Mouse (Mus musculus) neural tube, embryonic 14.5 days (tissue): ENCODE results near the gene Zbtb38. TPM values are rescaled to one million over a fixed set of nuclear protein-coding genes. Genes with fewer than 3 reads are reported as not detected.

ENCODE experiments used
- ATAC-seq: fragments of 200-750 bp; cut with Nextera tagmentation; 2 replicates; pipeline ENCODE4 v1.8.0; 2017; ENCODE audit warnings: low read depth, mild to moderate bottlenecking, moderate TSS enrichment, moderate library complexity
- H3K27ac ChIP-seq: fragments of 300-500 bp; sonication (generic); 2 replicates; pipeline ENCODE4 v1.5.1; 2014; ENCODE audit warnings: low read depth, mild to moderate bottlenecking, control low read depth, low read length, moderate library complexity, mixed read lengths
- H3K27me3 ChIP-seq: fragments of 300-500 bp; sonication (generic); 2 replicates; pipeline ENCODE4 v1.6.1; 2014; ENCODE audit warnings: low read length; ENCODE audit not compliant: control insufficient read depth, insufficient read depth
- H3K36me3 ChIP-seq: fragments of 300-500 bp; sonication (generic); 2 replicates; pipeline ENCODE4 v1.6.1; 2014; ENCODE audit warnings: low read length, mixed read lengths; ENCODE audit not compliant: control insufficient read depth, insufficient read depth
- H3K4me1 ChIP-seq: fragments of 300-500 bp; sonication (generic); 2 replicates; pipeline ENCODE4 v1.6.1; 2014; ENCODE audit warnings: low read length; ENCODE audit not compliant: control insufficient read depth, insufficient read depth
- H3K4me2 ChIP-seq: fragments of 300-500 bp; sonication (generic); 2 replicates; pipeline ENCODE4 v1.6.1; 2014; ENCODE audit warnings: mild to moderate bottlenecking, low read depth, low read length, control low read depth
- H3K4me3 ChIP-seq: fragments of 300-500 bp; sonication (generic); 2 replicates; pipeline ENCODE4 v1.5.1; 2014; ENCODE audit warnings: low read depth, low read length, control low read depth, mixed read lengths
- H3K9ac ChIP-seq: fragments of 300-500 bp; sonication (generic); replicated peaks from 2 replicates; pipeline ENCODE4 v1.6.1; 2014; ENCODE audit warnings: low read depth, mild to moderate bottlenecking, control low read depth, low read length, mixed read lengths
- H3K9me3 ChIP-seq: fragments of 300-500 bp; sonication (generic); 2 replicates; pipeline ENCODE4 v1.6.1; 2016; ENCODE audit warnings: low read length; ENCODE audit not compliant: control insufficient read depth
- WGBS: fragments of 180-500 bp; shearing (Covaris S2); extraction: QIAGEN DNeasy Blood & Tissue Kit; methylation state at CpG from one replicate; pipeline ENCODE4 v1.1.7; 2014; 5-methylcytosine and 5-hydroxymethylcytosine counted together
- polyA plus RNA-seq: library from polyadenylated mRNA; unstranded; fragments of >200 nt; fragmentation: Nextera tagmentation; extraction: Ambion mirVana; gene quantifications from 2 replicates; pipeline ENCODE4 v1.2.1, GENCODE M21; 2014

Gene Zbtb38
- polyA plus RNA-seq, 1 experiment from 2014 or later, result 71.2 TPM

DNA sequence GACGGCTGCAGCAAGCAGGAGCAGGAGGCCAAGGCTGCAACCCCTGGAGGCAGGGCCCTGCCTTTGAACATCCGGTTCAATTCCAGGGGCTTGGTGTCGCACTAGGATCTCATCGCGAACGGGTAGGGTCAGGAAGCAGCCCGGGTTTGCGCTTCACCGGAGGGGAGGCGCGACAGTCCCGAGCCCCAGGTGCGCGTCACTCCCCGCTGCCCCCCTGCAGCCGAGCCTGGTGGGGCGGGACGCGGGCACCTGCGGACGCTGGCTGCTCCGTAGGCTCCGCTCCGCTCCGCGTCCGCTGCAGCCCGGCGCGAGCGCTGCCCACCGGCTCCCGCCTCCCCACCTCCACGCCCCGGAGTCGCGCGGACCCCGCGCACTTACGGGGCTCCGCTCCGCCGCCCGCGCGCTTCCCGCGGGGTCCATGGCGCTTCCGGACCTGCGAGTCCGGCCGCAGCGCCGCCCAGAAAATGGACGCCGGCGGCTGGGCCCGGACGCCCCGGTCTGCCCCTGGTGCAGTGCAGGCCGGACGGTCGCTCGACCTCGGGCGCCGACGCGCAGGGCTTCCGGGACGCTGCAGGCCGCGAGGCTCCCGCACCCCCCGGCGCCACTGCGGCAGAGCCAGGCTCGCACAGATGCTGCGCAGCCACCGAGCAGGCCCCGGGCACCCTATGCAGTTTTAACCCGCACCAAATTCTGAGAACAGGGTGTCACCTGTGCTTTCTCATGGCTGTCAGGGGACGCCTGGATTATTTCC is 33.0 kb downstream of the Zbtb38 start:
- Histone ChIP-seq H3K9ac (peak overlapping the region; percentile 98), H3K36me3 (no peaks in the 10 kb centered on the region; the same call in 1 of the 2 replicates), H3K4me3 (peak overlapping the region; percentile 68), H3K4me1 (peaks cover 9% of the 10 kb centered on the region; the same call in 1 of the 2 replicates), H3K27ac (peak overlapping the region; percentile 95), H3K9me3 (no peaks in the 10 kb centered on the region), H3K27me3 (no peaks in the 10 kb centered on the region), H3K4me2 (peak overlapping the region; percentile 74)
- peak; percentile 86 for ATAC-seq
- under 1% methylated on average over 60 of the region's 85 CpGs for WGBS

DNA sequence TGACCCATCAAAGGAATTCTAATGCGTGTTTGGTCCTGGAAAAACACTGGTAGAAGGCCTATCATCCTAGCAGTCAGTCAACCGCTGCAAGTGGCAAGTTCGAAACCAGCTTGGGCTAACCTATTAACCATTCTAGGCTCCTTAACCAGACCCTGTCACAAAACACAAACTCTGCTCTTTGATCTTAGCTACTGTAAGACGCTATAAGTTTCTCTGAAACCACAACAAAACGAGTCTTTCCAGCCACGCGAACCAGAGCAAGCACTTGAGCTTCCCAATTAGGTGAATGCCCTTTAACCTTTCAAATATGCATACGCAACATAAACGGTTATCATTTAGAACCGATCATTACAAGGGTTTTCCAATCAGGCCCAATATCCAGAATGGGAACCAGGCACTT is 33.7 kb downstream of the Zbtb38 start:
- H3K4me1 ChIP-seq, result peaks cover 15% of the 10 kb centered on the region; the same call in 1 of the 2 replicates
- H3K4me3 ChIP-seq, result peak overlapping the region; percentile 68
- H3K9ac ChIP-seq, result no peak overlapping the region; the same call in 1 of the 2 replicates
- H3K4me2 ChIP-seq, result peak overlapping the region; percentile 74
- no peaks in the 10 kb centered on the region; the same call in 1 of the 2 replicates for H3K36me3 ChIP-seq
- WGBS, result 61% methylated on average over 10 of the region's 10 CpGs
- ATAC-seq, result no peak
- H3K9me3 ChIP-seq, result no peaks in the 10 kb centered on the region
- H3K27ac ChIP-seq, result peak overlapping the region; percentile 95; the same call in 1 of the 2 replicates
- H3K27me3 ChIP-seq, result no peaks in the 10 kb centered on the region

DNA sequence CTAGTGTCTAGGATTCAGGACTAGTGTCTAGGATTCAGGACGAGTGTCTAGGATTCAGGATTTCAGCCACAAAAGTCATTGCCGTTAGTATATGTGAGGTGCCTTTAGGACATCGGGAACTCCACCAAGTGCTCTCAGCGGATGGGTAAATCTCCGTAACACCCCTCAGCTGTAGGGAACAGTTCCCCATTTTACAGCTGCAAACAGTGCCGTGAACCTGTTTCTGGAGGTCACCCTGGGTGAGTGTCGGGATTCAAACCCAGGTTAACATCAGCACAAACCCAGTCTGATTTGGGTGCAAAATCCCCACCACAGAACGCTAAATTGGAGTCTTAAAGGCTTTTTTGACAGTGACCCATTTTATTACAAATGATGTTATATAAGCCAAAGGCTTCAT is 34.2 kb downstream of the Zbtb38 start:
- Histone ChIP-seq H3K9ac (no peak overlapping the region), H3K4me1 (peaks cover 15% of the 10 kb centered on the region; the same call in 1 of the 2 replicates), H3K27ac (no peak overlapping the region), H3K4me3 (no peak overlapping the region), H3K36me3 (no peaks in the 10 kb centered on the region; the same call in 1 of the 2 replicates), H3K9me3 (no peaks in the 10 kb centered on the region), H3K4me2 (no peak overlapping the region), H3K27me3 (no peaks in the 10 kb centered on the region)
- no peak for ATAC-seq
- WGBS, result 92% methylated on average over 8 of the region's 8 CpGs

DNA sequence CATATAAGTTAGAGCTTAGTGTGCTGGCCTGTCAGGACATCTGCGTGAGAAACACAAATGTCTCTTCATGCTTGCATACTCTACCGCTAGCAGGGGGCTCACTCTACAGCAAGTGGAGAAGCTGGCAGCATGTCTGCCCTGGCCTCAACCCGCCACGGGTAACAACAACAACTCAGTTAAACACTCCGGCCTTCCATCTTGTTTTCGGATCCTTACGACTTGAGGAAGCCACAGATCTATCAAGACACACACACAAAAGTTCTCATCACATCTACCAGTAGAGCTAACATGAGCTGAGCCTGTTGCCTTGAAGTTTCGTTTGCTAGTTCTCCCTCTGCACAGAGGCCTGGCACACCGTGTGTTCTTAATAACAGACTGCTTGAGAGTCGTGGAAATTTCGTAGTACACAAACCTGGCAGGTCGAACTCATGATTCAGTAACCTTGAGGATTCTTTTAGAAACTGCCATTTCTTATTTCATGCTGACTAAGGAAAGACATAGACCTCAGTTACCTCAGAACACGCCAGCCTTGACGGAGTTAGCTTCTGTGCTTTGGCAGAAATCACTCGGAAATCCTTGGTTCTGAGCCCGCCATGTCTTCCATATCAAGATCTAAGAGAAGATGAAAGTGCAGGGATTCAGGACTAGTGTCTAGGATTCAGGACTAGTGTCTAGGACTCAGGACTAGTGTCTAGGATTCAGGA is 34.8 kb downstream of the Zbtb38 start:
- Histone ChIP-seq H3K9ac (no peak overlapping the region), H3K36me3 (no peaks in the 10 kb centered on the region; the same call in 1 of the 2 replicates), H3K9me3 (no peaks in the 10 kb centered on the region), H3K4me2 (no peak overlapping the region), H3K4me1 (peaks cover 15% of the 10 kb centered on the region; the same call in 1 of the 2 replicates), H3K27me3 (no peaks in the 10 kb centered on the region), H3K4me3 (no peak overlapping the region), H3K27ac (no peak overlapping the region)
- no peak for ATAC-seq
- 96% methylated on average over 16 of the region's 16 CpGs for WGBS

DNA sequence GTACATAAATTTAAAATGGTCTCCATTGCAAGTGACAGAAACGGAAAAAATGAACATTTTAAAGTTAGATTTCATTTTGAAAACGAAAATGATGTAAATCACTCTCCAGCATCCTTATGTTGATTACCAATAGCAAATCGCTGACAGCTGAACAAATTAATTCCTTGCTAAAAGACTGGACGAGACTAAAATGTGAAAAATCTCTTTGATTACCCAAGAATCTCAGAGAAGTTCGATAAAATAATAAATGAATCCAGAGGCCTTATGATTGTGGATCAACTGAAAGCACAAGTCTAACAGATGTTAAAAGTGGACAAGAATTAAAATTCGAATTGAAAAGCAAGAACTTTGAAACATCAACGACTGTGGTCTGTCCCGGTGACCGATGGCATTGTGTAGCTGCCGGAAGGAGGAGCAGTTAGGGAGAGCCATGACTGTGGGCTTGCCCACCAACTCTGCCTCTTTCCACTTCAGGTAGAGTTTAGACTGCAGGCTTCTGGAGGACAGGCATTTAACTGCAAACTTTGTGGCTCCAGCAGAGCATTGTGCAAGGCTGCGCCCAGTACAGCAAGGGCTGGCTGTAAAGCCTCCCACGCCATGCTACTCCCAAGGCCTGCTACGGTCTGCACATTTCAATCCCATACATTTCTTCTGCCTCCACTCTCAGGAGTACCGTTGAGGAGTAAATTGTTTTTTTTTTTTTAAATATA is 35.7 kb downstream of the Zbtb38 start:
- WGBS, result 88% methylated on average over 14 of the region's 14 CpGs
- ATAC-seq, result no peak
- Histone ChIP-seq H3K4me1 (peaks cover 15% of the 10 kb centered on the region; the same call in 1 of the 2 replicates), H3K9ac (no peak overlapping the region), H3K27me3 (no peaks in the 10 kb centered on the region), H3K9me3 (no peaks in the 10 kb centered on the region), H3K36me3 (no peaks in the 10 kb centered on the region; the same call in 1 of the 2 replicates), H3K4me2 (no peak overlapping the region), H3K27ac (no peak overlapping the region), H3K4me3 (no peak overlapping the region)

DNA sequence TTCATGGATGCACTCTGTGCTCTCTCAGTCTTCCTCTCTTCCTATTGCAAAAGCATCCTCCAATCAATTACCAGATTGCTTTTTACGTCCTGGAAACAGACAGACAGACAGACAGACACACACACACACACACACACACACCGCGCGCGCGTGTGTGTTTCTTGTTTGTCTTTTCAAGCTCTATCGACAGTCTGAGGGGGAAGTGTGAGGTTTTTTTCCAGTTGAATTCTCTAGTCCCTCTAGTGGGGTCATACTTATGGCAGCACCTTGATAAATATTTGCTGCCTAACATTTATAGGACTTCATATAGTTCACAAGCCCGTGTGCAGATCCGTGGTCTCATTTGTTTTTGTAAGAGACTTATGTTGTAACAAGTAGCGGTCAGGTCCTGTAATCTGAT is 36.5 kb downstream of the Zbtb38 start:
- Histone ChIP-seq H3K36me3 (no peaks in the 10 kb centered on the region; the same call in 1 of the 2 replicates), H3K4me2 (no peak overlapping the region), H3K9ac (no peak overlapping the region), H3K27ac (no peak overlapping the region), H3K27me3 (no peaks in the 10 kb centered on the region), H3K4me1 (peaks cover 15% of the 10 kb centered on the region; the same call in 1 of the 2 replicates), H3K9me3 (no peaks in the 10 kb centered on the region), H3K4me3 (no peak overlapping the region)
- ATAC-seq, result no peak
- 84% methylated on average over 10 of the region's 10 CpGs for WGBS

DNA sequence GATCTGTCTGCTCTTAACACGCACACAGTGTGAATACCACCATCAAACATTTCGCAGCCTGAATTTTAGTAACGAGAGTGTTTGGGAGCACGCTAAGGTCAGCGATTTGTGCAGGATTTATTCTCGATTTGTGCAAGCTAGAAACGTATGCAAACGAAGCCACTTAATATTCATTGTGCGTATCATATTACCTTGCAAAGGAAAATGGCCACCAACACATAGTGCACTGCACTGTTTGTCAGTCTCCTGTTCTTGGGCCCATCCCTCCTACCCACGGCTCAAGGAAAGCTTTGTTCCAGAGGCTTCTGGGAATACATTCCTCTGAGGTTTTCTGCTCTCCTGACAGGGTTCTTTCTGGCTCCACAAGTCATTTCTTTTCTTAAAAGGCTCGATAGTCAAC is 37.5 kb downstream of the Zbtb38 start:
- Histone ChIP-seq H3K27ac (no peak overlapping the region), H3K4me3 (no peak overlapping the region), H3K9me3 (no peaks in the 10 kb centered on the region), H3K36me3 (no peaks in the 10 kb centered on the region; the same call in 1 of the 2 replicates), H3K9ac (no peak overlapping the region), H3K27me3 (no peaks in the 10 kb centered on the region), H3K4me2 (no peak overlapping the region), H3K4me1 (peaks cover 13% of the 10 kb centered on the region; the same call in 1 of the 2 replicates)
- 64% methylated on average over 11 of the region's 11 CpGs for WGBS
- no peak for ATAC-seq

DNA sequence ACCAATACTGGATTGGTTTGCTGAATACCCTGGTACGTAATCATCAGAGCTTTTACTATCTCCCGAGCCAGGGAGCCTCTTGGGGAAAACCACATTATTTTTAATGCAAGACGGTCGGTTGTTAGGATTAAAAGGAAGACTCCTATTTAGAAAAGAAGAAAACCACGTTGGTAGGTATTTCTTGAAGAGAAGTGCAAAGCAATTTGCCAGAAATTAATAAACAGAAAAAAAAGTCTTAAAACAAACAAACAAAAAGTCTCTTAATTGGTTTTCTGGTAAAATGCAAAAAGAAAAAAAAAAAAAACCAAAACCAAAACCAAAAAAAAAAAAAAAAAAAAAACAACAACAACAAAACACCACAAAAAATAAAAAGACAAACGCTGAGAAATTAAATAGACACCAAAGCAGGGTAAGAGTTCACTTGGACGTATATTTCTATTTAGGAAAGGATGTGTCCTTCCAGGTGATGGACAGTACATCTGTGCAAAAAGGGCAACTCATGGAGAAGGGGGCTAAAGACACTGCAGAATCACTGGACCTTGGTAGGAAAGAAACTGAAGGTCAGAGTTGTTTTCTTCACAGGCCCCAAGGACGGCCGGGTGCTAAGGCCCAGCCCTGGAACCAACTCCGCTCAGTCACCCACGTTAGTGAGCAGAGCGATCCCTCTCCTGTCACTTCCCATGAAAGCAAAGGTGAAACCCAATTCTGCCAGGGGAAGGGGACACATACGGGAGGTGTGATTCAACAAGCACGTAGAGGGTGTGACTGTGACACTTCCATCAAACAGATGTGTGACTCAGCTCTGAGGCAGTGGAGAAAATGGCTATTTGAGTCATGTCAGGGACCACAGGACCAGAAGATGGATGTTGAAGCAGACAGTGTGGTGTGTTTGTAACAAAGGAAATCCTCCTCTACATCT is 38.9 kb downstream of the Zbtb38 start:
- no peaks in the 10 kb centered on the region for H3K9me3 ChIP-seq
- no peak overlapping the region for H3K4me2 ChIP-seq
- WGBS, result 65% methylated on average over 14 of the region's 14 CpGs
- peaks cover 6% of the 10 kb centered on the region; the same call in 1 of the 2 replicates for H3K4me1 ChIP-seq
- no peak overlapping the region for H3K27ac ChIP-seq
- no peak overlapping the region for H3K4me3 ChIP-seq
- H3K9ac ChIP-seq, result no peak overlapping the region
- H3K27me3 ChIP-seq, result no peaks in the 10 kb centered on the region
- H3K36me3 ChIP-seq, result no peaks in the 10 kb centered on the region; the same call in 1 of the 2 replicates
- ATAC-seq, result peak; percentile 23; the same call in 1 of the 2 replicates
